Mouse (Mus musculus): ENCODE results near the gene Plce1. TPM values are rescaled to one million over a fixed set of nuclear protein-coding genes. Genes with fewer than 3 reads are reported as not detected.

The Plce1 gene
- polyA plus RNA-seq, 2 experiments, result 0.21 to 0.50 TPM

GRCm38 (mm10) chr19:38480156-38480720 is 671 bp upstream of the Plce1 start:
- DNase-seq (ENCODE audit: low read depth in 3 of 3, low spot score in 3 of 3) (no peak), ATAC-seq (ENCODE audit: insufficient read depth) (no peak)
- H3K27me3 ChIP-seq (ENCODE audit: control insufficient read depth, insufficient read depth, low read length), result peaks cover 49% of the 10 kb centered on the region
- 11% methylated on average over 12 of the region's 12 CpGs for WGBS (ENCODE audit: insufficient replicate concordance)
- no peak overlapping the region for H3K9ac ChIP-seq (replicated peaks)
- H3K9me3 ChIP-seq (ENCODE audit: control insufficient read depth, low read length), result no peaks in the 10 kb centered on the region
- H3K4me2 ChIP-seq (ENCODE audit: low read depth), result peak overlapping the region; percentile 49
- H3K36me3 ChIP-seq (replicated peaks; ENCODE audit: control insufficient read depth, insufficient read depth, low read depth), result no peaks in the 10 kb centered on the region
- H3K4me3 ChIP-seq (ENCODE audit: insufficient read depth in 1 of 2, low read depth in 2 of 2, low read length in 2 of 2), result peak overlapping the region in 1 of 2 experiments; percentile 42; a peak in 2 of 4 replicates
- no peaks in the 10 kb centered on the region for H3K4me1 ChIP-seq (replicated peaks; ENCODE audit: control insufficient read depth in 2 of 2, insufficient read depth in 2 of 2, low read length in 1 of 2)
- no peak for TF ChIP-seq CTCF (IDR thresholded peaks at IDR 0.05; ENCODE audit: low read depth)
- TF ChIP-seq EP300 (IDR thresholded peaks at IDR 0.05; ENCODE audit: low read depth), result no peak
- no peak overlapping the region for H3K27ac ChIP-seq

- H3K4me1 ChIP-seq (replicated peaks; ENCODE audit: control insufficient read depth in 2 of 2, insufficient read depth in 2 of 2, low read length in 1 of 2), result no peaks in the 10 kb centered on the region
- H3K27me3 ChIP-seq (ENCODE audit: control insufficient read depth, insufficient read depth, low read length), result peaks cover 49% of the 10 kb centered on the region
- H3K27ac ChIP-seq, result no peak overlapping the region
- no peaks in the 10 kb centered on the region for H3K36me3 ChIP-seq (replicated peaks; ENCODE audit: control insufficient read depth, insufficient read depth, low read depth)
- 16% methylated on average over 8 of the region's 8 CpGs for WGBS (ENCODE audit: insufficient replicate concordance)
- H3K4me3 ChIP-seq (ENCODE audit: insufficient read depth in 1 of 2, low read depth in 2 of 2, low read length in 2 of 2), result no peak overlapping the region
- peak overlapping the region; percentile 49 for H3K4me2 ChIP-seq (ENCODE audit: low read depth)
- no peak for ATAC-seq (ENCODE audit: insufficient read depth)
- DNase-seq (ENCODE audit: low read depth in 3 of 3, low spot score in 3 of 3), result no peak
- TF ChIP-seq EP300 (IDR thresholded peaks at IDR 0.05; ENCODE audit: low read depth) (no peak), CTCF (IDR thresholded peaks at IDR 0.05; ENCODE audit: low read depth) (no peak)
- no peaks in the 10 kb centered on the region for H3K9me3 ChIP-seq (ENCODE audit: control insufficient read depth, low read length)
- no peak overlapping the region for H3K9ac ChIP-seq (replicated peaks)
Observed at GRCm38 (mm10) chr19:38481906-38482305, 997 bp downstream of the Plce1 start.

GRCm38 (mm10) chr19:38482406-38483181 is 1.7 kb downstream of the Plce1 start:
- TF ChIP-seq CTCF (IDR thresholded peaks at IDR 0.05; ENCODE audit: low read depth), result no peak
- no peak for TF ChIP-seq EP300 (IDR thresholded peaks at IDR 0.05; ENCODE audit: low read depth)
- H3K4me1 ChIP-seq (replicated peaks; ENCODE audit: control insufficient read depth in 2 of 2, insufficient read depth in 2 of 2, low read length in 1 of 2), result no peaks in the 10 kb centered on the region
- no peak overlapping the region for H3K27ac ChIP-seq
- H3K36me3 ChIP-seq (replicated peaks; ENCODE audit: control insufficient read depth, insufficient read depth, low read depth), result no peaks in the 10 kb centered on the region
- 22% methylated on average over 19 of the region's 19 CpGs for WGBS (ENCODE audit: insufficient replicate concordance)
- peaks cover 49% of the 10 kb centered on the region for H3K27me3 ChIP-seq (ENCODE audit: control insufficient read depth, insufficient read depth, low read length)
- H3K4me2 ChIP-seq (ENCODE audit: low read depth), result no peak overlapping the region
- no peak for DNase-seq (ENCODE audit: low read depth in 3 of 3, low spot score in 3 of 3)
- no peak for ATAC-seq (ENCODE audit: insufficient read depth)
- no peak overlapping the region for H3K9ac ChIP-seq (replicated peaks)
- H3K9me3 ChIP-seq (ENCODE audit: control insufficient read depth, low read length), result no peaks in the 10 kb centered on the region
- H3K4me3 ChIP-seq (ENCODE audit: insufficient read depth in 1 of 2, low read depth in 2 of 2, low read length in 2 of 2), result no peak overlapping the region

GRCm38 (mm10) chr19:38485779-38486555 is 5.1 kb downstream of the Plce1 start:
- H3K27me3 ChIP-seq (ENCODE audit: control insufficient read depth, insufficient read depth, low read length), result peaks cover 27% of the 10 kb centered on the region
- no peak overlapping the region for H3K27ac ChIP-seq
- H3K9ac ChIP-seq (replicated peaks), result no peak overlapping the region
- H3K4me1 ChIP-seq (replicated peaks; ENCODE audit: control insufficient read depth in 2 of 2, insufficient read depth in 2 of 2, low read length in 1 of 2), result no peaks in the 10 kb centered on the region
- no peak overlapping the region for H3K4me2 ChIP-seq (ENCODE audit: low read depth)
- no peak for ATAC-seq (ENCODE audit: insufficient read depth)
- no peaks in the 10 kb centered on the region for H3K36me3 ChIP-seq (replicated peaks; ENCODE audit: control insufficient read depth, insufficient read depth, low read depth)
- no peaks in the 10 kb centered on the region for H3K9me3 ChIP-seq (ENCODE audit: control insufficient read depth, low read length)
- no peak overlapping the region for H3K4me3 ChIP-seq (ENCODE audit: insufficient read depth in 1 of 2, low read depth in 2 of 2, low read length in 2 of 2)
- no peak for DNase-seq (ENCODE audit: low read depth in 3 of 3, low spot score in 3 of 3)
- TF ChIP-seq CTCF (IDR thresholded peaks at IDR 0.05; ENCODE audit: low read depth), result no peak
- no peak for TF ChIP-seq EP300 (IDR thresholded peaks at IDR 0.05; ENCODE audit: low read depth)
- WGBS (ENCODE audit: insufficient replicate concordance), result 27% methylated on average over 11 of the region's 11 CpGs

- no peaks in the 10 kb centered on the region for H3K36me3 ChIP-seq (replicated peaks; ENCODE audit: control insufficient read depth, insufficient read depth, low read depth)
- H3K9ac ChIP-seq (replicated peaks), result no peak overlapping the region
- 45% methylated on average over 4 of the region's 4 CpGs for WGBS (ENCODE audit: insufficient replicate concordance)
- ATAC-seq (ENCODE audit: insufficient read depth) (no peak), DNase-seq (ENCODE audit: low read depth in 3 of 3, low spot score in 3 of 3) (no peak)
- H3K27me3 ChIP-seq (ENCODE audit: control insufficient read depth, insufficient read depth, low read length), result peaks cover 11% of the 10 kb centered on the region
- TF ChIP-seq CTCF (IDR thresholded peaks at IDR 0.05; ENCODE audit: low read depth) (no peak), EP300 (IDR thresholded peaks at IDR 0.05; ENCODE audit: low read depth) (no peak)
- no peak overlapping the region for H3K4me3 ChIP-seq (ENCODE audit: insufficient read depth in 1 of 2, low read depth in 2 of 2, low read length in 2 of 2)
- no peaks in the 10 kb centered on the region for H3K9me3 ChIP-seq (ENCODE audit: control insufficient read depth, low read length)
- H3K4me1 ChIP-seq (replicated peaks; ENCODE audit: control insufficient read depth in 2 of 2, insufficient read depth in 2 of 2, low read length in 1 of 2), result no peaks in the 10 kb centered on the region
- no peak overlapping the region for H3K27ac ChIP-seq
- no peak overlapping the region for H3K4me2 ChIP-seq (ENCODE audit: low read depth)
Observed at GRCm38 (mm10) chr19:38487501-38487900, 6.6 kb downstream of the Plce1 start.

Measured in liver, embryonic 14.5 days (tissue).